Mouse (Mus musculus): ENCODE data around the gene Slc6a19.
"Not testable (repeated sequence)": the region's sequence is repeated elsewhere in the genome, so short reads cannot be mapped to it uniquely, and the experiment has no call there.

Slc6a19 gene

DNA sequence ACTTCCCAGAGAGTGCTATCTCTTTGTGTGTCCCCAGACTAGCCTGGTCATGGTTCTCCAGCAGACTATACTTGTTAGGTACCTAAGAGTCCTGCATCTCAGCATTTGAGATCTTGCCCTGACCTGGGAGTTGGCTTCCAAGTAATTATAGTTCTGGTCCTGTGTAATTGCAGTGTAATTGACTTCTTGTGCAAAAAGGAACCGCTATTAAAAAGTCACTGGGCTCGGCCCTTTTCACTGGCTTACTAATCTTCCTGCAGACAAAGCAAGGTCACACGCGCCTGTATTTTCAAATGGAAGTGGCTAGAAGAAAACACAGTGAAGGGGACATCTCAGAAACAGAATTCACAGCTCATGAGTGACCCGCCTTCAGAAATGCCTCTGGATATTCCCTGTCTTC lies 7.1 kb upstream of the Slc6a19 start:
- no peak for DNase-seq

DNA sequence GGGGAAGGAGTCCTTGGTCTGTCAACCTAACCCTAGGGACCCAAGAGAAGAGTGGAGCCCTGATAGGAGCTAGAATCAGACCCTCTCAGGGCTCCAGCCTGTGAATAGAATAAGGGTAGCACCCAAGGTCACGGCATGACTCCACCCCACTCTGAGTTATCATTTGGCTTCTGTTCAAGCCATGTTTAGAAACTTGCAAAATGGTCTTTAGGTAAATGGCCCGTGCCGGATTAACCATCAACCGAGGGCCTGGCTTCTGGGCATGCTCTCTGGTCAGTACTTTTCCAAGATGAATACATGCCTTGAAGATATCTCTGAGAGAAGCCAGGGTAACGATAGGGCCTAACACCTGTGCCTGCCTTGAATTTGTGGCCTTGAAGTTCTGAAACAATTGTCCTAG lies 6.6 kb upstream of the Slc6a19 start:
- DNase-seq = no peak

DNA sequence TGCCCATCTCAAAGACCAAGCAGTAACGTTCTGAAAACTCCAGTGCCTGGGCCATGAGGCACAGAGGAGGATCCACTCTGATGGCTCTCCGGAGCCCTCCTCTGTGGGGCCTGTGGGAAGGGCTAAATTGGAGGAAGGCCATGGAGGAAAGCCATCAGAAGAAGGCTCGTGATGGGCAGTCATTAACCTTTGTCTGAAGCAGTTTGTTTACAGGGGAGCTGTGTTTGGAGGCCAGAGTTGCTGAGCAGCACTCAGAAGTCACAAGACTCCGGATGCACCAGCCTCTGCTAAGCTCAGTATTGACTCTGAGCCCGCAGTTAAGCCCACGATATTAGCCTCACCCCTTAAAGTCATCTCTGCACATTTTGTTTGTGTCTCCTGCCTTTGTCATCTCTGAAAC lies 4.8 kb upstream of the Slc6a19 start:
- DNase-seq = no peak

DNA sequence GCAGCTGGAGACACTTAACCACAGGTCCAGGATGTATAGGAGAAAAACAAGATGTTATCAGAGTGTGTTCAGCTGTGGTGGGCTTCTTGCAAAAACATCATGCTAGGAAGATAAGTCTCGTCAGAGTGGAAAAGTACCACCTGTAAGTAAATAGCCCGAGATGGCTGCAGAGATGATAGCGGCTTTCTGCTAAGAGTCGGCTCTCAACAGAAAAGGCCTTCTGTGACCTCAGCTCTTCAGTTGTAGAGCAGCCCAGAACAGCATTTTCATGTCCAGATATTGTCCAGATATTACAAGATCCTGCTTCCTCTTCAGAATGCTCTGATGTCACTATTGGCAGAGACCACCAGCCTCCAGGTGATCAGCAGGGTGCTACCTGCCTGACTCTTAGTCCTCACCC lies 1.2 kb downstream of the Slc6a19 start:
- not testable (repeated sequence) for DNase-seq

DNA sequence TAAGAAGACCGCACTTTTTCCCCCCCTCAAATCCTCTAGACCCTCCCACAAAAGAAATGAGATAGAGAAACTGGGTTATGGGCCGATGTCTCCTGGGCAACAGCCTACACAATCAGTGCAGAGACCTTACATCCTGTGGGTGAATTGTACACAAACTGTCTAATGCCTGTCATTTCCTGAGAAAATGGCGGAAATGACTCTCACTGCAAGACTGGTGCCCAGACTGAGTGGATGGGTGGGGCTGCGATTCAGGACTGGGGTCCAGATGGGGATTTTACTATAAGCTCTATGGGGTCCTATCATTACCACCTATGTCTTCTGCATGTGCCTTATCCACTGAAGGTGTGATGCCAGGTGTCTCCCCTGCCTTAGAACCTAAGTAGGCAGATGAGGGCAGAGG lies 1.9 kb downstream of the Slc6a19 start:
- no peak for DNase-seq

DNA sequence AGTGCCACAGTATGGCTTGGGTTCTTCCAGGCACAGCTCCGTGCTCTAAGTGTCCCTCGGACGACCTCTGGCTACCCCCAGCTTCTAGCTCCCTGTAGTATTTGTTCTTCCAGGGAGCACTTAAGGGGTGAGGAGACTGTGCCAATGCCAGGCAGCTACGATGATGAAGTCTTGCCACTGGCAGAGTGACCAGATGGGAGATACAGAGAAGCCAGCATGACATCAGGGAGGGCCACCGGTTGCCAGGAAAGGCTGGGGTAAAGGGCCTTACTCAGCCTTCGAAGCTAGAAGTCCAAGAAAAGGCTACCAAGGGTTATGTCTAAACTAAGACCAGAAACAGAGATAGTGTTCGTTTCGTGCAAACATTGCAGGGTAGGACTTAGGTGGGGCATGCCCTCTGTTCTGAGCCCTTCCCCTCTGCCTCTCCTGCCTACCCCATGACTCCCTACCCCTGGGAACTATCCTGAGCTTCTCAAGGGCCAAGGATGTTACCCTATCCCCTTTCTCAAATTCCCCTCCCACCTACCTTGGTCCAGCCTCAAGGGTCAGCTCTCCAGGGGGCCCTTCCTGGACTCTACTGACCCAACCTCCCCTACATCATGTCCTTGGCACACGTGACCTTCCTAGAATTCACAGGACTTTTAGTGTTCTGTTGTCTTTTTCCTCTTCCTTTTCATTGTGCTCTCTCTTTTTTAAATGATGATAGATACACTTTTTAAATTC lies 3.3 kb downstream of the Slc6a19 start:
- peak; percentile 17 for DNase-seq

DNA sequence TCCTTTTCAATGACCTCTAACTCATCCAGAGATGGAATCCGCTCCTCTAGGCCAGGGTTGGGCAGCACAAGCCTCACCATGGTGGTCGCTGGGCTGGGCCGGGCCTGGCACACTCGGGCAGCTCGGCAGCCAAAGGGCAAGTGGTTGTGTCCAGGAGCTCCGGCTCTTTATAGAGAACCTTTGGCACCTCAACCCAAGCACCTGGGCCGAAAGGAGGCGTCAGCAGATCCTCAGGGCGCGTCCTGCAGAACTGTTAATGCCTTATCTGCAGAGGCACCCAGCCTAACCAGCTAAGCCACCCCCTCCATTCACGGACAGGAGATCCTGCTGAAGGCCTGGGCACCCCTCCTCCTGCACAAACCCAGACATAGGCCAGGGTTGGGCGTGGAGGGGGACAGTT lies 4.1 kb downstream of the Slc6a19 start:
- DNase-seq = no peak

DNA sequence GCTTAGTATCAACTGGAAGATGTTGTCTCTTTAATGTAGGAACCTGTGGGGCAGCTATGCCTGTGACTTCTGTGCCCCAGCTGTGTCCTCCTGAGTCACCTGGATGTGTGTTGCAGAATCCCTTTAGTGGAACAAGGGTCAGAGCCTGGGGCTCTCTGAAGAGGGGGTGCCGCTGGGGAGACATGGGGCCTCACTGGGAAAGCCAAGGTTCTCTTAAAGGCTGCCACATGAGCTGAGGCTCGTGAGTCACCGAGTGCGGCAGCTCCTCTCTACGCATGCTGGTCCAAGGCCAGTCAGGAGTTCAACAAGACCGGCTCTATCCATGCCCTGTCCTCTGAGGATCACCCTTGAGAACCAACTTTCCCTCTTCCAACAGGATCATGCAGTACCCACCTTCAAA lies 5.0 kb downstream of the Slc6a19 start:
- DNase-seq = no peak

DNA sequence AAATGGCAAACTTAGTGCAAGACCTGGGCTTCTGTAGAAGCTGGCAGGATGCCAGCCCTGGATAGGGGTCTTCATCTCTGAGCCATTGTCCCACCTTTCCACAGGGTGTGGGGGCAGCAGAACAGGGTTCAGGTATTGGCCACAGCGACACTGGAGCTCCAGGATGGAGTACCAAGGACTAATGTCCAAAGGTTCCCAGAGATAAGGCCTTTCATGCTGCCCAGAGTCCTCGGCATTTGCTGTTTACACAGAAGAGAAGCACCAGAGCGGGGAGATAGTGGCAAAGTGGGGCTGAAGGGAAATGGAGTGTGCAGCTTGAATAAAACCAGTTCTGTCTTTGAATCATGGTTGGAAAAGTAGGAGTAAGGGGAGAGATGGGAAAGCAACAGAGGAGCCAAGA lies 8.1 kb downstream of the Slc6a19 start:
- DNase-seq = no peak

DNA sequence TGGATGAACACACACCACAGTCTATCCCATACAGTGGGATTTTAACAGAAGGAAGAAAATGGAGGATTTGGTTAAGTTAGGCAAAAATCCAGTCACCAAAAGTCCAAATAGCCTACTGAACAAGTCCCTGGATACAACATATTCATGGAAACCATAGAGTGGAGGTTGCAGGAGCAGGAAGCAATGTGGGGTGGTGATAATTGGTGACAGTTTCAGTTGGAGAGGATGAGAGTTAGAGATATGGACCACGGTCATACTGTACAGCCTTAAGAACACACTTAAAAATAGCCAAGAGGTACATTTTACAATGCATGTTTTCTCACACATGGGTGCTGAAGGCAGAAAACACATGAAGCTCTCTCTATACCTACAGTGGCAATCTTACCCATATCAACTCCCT lies 9.7 kb downstream of the Slc6a19 start:
- no peak for DNase-seq

DNA sequence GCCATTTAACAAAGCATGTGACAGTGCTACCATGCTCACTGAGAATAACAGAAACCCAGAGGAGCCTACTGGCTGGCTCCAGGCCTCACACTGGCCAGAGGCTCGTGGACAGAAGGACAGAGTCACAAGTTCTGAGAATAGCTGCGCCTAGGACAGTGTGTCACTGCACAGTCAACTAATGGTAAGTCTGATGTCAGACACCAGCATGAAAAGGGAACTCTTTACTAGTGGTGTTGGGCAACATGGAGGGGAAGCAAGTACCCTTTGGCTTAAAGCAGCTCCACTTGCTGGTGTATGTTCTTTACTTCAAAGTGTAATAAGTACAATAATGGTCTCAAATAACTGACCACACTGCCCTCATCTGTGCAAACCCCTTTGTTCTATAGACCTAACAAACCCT lies 11.3 kb downstream of the Slc6a19 start:
- no peak for DNase-seq

DNA sequence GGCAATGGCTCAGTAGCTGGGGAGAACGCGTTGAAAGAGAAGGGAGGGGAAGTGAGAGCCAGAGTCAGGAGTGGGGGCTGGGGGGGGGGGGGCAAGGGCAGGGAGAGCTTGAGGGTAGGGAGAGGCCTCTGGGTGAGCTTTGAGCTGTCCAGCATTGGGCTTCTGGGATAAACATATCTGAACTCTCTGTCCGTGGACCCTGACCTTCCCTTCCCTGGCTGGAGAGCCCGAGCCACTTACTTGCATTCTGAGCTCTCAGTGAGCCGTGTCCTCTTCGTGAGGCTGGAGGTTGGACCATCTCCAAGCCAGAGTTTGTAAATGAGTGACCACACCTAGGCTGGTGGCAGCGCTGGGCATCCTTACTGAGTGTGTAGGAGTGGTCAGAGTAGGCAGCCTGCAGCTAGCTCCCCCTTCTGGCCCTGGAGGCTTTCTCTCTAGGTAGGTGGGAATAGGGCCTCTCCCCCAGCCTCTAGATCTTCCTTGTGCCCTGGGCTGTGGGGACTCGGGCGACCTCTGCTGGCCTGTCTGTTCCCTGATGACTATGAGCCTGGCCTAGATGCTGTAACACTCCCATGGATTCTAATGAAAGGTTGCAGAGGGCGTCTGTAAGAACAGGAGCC lies 12.3 kb downstream of the Slc6a19 start:
- DNase-seq = peak; percentile 20

DNA sequence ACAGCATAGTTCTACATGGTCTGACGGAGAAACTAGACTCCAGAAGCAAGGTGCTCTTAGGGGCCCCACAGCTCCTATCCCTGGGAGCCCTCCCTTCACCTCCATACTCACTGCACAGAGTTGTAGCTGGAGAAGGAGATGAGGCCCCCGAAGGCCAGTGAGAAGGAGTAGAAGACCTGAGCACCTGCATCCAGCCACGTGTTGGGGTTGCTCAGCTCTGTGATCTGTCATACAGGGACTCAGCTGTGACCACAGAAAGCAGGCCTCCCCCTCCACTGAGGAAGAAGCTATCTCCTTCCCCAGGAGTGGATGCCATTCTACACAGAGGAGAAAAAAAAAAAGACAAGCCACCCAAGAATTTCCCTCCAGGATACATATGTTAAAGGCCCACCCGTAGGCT lies 15.7 kb downstream of the Slc6a19 start:
- no peak for DNase-seq

DNA sequence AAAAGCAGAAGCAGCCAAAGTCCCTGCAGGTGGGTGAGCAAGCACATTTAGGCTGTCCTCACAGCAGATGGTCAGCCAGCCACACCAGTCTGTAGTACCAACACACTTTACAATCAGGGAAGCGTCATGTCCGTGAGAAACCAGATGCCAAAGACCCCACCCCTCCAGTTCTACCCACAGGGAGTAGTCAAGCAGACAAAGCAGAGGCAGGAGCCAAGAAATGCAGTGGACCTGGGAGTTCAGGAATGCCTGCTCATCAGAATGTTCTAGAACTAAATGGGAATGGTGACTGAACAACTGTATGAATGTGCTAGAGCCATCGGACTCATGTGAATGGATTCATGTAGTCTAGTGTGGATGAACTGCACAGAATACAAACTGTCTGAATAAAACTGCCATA lies 17.1 kb downstream of the Slc6a19 start:
- no peak for DNase-seq

DNA sequence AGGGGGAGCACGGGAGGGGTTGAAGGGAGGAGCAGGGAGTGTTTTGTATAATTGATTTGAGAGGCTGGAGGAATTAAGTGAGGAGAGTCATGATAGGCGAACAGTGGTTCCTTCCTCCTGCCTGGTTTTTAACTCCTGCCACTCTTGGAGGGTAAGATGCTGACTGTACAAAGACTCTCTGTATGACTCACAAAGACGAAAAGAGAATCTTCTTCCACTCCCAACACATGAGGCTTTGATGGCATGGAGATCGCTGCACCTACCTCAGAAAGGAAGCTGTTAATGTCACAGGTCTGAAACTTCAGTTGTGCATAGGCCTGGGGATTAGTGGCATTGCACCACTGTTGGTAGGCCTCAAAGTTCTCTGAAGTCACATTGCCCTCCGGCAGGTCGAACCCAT lies 19.2 kb downstream of the Slc6a19 start:
- DNase-seq = no peak

DNA sequence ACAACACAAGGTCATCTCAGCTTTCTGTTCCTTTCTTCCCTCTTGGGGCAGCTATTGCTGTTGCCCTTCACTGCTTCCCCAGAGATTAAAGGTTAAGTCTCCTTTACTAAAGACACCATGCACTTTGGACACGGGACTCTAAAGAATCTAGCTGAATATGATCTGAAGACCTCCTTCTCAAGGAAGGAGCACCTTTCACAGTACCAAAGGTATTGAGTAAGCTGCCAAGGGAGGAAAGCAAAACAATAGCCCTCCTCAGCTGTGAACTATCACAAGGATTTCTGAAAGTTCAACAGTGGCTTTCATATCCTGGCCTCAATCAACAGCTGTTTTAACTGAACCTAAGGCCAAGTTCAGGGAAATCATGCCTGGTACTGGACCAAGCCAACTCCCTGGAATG lies 20.3 kb downstream of the Slc6a19 start:
- no peak for DNase-seq

DNA sequence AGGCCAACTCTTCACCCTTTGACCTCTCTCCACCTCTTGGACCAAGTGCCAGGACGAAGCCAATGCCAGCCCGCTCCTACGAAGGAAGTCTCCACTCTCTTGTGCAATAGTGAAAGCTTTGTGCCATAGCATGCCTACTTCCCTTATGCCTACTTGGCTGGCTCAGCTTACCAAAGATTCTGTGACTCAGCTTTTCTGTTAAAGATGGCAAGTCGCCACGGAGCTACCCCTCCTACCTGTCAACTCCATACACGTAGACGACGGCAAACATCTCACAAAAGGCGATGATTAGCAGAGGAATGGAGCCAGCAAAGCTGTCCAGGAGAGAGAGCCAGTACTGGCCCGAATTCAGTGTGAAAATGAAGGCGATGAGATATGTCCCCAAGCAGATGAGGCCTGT lies 21.0 kb downstream of the Slc6a19 start:
- no peak for DNase-seq

DNA sequence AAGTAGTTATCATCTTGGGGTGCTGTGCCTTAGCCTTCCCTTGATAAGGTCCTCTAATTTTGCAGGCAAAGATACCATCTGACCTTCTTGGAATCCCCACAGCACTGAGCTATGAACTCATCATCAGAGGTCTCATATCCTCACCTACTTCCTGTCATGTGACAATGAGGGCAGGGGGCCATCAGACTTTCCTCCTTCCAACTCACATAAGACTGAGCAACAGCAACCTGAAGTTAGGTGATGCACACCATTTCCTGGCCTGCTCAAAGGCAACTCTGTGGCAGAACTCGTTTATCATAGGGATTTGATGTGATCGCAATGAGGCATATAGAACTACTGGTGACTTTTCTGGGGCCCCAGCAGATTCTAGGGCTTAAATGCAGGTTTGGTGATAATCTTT lies 22.4 kb downstream of the Slc6a19 start:
- no peak for DNase-seq

DNA sequence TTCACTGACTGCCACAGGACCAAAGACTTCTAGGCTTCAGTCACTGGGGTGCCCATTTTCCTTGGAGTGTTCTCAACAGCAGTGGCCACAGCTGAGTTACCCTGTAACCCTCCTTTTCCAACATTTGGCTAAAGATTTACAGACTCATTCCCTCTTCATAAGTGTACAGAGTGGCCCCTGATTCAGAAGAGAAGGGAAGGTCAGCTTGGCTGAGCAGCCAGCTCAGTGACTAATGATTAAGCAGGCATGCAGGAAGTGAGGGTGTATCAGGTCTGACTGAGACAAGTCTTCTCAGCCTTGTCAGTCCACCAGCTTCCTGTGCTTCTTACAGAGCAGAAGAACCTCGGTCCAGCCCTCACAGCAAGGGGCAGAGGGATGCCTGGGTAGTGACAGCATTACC lies 24.3 kb downstream of the Slc6a19 start:
- no peak for DNase-seq

DNA sequence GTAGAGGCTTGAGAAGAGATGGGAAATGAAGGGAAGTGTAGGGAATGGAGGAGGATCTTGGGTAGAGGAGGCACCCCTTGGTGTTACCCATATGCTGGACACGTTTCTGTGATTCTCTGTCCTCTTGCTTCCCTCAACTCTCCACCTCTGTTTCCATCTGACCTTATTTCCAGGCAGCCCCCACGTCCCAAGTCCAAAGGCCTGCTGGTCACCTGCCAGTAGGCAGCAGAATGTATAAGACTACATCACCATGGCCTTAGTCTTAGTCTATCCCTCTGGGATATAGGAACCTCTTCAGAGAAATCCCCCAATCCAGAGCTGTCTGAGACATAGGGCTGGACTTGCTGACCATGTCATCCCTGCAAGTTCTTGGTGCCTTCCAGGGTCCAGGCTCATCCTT lies 25.4 kb downstream of the Slc6a19 start:
- no peak for DNase-seq

DNA sequence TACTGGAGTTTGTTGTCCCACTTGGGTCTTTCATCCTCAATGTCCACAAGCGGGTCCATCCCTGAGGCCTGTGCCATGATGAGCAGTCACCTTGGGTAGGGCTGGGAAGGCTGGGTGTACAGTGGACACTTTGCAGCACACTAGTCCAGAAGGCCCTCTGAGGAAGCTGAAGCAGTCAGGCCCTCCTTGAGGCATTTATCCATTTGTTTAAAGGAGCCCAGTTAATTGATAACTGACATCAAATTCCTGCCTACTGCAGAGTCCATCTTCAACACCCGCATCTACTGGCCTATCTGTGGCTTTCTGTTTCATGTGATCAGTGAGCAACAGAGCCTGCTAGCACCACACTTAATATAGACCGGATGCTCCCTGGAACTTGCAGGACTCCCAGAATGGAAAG lies 26.8 kb downstream of the Slc6a19 start, which contains the start of gene Slc6a18:
Slc6a18 (minus strand) TSS at position 171 of the 400 bp plus-strand sequence.
- no peak for DNase-seq

DNA sequence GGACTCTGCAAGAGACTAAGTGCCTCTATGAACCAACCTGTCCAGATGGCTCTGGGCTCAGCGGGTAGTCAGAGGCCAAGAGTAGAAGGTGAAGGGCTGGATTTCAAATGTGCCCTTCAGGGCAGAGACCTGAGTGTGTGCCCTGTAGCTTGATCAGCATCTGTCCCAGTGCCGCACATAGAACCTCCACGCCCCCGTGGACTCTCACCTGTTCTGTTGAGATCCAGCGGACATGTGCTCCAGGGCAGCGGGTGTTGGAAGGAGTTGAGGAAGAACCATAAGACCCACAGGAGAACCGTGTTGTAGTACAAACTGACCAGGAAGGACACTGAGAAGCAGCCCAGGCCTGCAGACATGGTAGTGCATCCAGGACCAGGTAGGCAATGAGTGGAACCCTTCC lies 29.5 kb downstream of the Slc6a19 start:
- DNase-seq = no peak

DNA sequence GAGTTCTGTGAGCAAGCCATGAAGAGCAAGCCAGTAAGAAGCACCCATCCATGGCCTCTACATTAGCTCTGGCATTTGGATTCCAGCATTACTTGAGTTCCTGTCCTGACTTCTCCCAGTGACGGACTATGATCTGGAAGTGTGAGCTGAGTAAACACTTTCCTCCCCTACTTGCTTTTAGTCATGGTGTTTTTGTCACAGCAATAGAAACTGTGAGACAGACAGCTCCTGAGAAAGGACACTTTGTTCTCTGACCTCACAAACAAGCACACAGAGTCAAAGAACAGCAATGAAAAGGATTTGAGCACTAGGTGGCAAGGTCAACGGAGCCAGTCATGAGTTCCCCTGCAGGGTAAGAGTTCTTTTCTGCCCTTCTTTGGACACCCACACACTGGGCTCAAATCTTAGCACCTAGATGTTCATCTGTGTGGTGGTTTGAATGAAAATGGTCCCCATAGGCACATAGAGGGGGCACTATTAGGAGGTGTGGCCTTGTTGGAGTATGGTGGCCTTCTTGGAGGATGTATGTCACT lies 44.4 kb downstream of the Slc6a19 start:
- DNase-seq = no peak

DNA sequence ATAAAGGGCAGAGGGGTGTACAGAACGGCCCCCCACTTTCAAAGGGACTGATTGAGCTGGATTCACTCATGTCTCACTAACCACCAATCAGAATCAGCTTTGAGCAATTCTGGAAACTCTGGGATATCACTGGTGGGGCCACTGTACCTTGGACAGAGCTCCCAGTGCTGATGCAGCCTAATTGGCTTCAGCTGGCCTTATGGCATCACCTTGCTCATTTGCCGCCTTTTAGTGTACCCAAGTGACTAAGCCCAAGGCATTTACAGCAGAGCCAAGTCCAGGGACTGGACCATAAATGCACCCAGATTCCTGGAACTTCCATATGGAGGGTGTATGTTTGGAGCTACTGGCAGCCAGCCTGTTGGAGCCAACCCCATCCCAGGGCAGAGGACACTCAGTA lies 45.7 kb downstream of the Slc6a19 start:
- DNase-seq = no peak

DNA sequence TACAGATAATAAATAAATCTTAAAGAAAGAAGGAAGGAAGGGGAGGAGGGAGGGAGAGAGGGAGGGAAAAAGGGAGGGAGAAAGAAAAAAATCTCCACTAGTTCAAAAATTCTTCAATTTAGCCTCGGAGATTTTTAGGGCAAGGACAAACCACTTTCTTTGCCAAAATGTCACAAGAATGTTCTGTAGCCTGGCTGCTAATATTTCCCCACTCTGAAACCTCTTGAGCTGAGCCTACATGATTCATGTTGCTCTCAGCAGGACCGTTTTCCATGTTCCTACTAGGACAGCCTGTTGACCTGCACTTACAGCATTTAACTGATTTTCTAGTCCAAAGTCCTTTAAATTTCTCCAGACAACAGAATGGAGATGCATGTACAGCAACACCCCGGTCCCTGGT lies 49.7 kb downstream of the Slc6a19 start:
- DNase-seq = no peak

All from cerebellum, adult 9-11 months (tissue).